Mouse (Mus musculus): Measurements from ENCODE around the gene Dkkl1. TPM values are rescaled to one million over a fixed set of nuclear protein-coding genes. Genes with fewer than 3 reads are reported as not detected.

Gene Dkkl1
- polyA plus RNA-seq, 1 experiment from 2014 or later: 1.9 TPM

- Histone ChIP-seq H3K4me3 (no peak overlapping the region), H3K9ac (no peak overlapping the region), H3K9me3 (replicated peaks) (no peaks in the 10 kb centered on the region), H3K27ac (no peak overlapping the region), H3K4me1 (peaks cover 11% of the 10 kb centered on the region), H3K27me3 (replicated peaks) (peaks cover 6% of the 10 kb centered on the region; the same call in 1 of the 2 replicates), H3K36me3 (peaks cover 38% of the 10 kb centered on the region), H3K4me2 (no peak overlapping the region)
- no peak for ATAC-seq
- 82% methylated on average over 18 of the region's 18 CpGs for WGBS (ENCODE audit: insufficient replicate concordance)
Measured at GRCm38 (mm10) chr7:45228548-45228947, 16.6 kb upstream of the Dkkl1 start.

GRCm38 (mm10) chr7:45226421-45226820 is 14.5 kb upstream of the Dkkl1 start:
- 84% methylated on average over 5 of the region's 5 CpGs for WGBS (ENCODE audit: insufficient replicate concordance)
- H3K9ac ChIP-seq: no peak overlapping the region
- H3K36me3 ChIP-seq: peaks cover 44% of the 10 kb centered on the region
- no peaks in the 10 kb centered on the region for H3K9me3 ChIP-seq (replicated peaks)
- H3K27me3 ChIP-seq (replicated peaks): peaks cover 6% of the 10 kb centered on the region; the same call in 1 of the 2 replicates
- no peak overlapping the region for H3K4me3 ChIP-seq
- ATAC-seq: no peak
- no peak overlapping the region for H3K27ac ChIP-seq
- no peaks in the 10 kb centered on the region for H3K4me1 ChIP-seq
- no peak overlapping the region for H3K4me2 ChIP-seq

GRCm38 (mm10) chr7:45224826-45225225 is 12.9 kb upstream of the Dkkl1 start:
- Histone ChIP-seq H3K4me2 (no peak overlapping the region), H3K36me3 (peaks cover 47% of the 10 kb centered on the region), H3K4me1 (no peaks in the 10 kb centered on the region), H3K27ac (no peak overlapping the region), H3K9me3 (replicated peaks) (no peaks in the 10 kb centered on the region), H3K4me3 (no peak overlapping the region), H3K27me3 (replicated peaks) (peaks cover 6% of the 10 kb centered on the region; the same call in 1 of the 2 replicates), H3K9ac (no peak overlapping the region)
- WGBS (ENCODE audit: insufficient replicate concordance): 79% methylated on average over 7 of the region's 7 CpGs
- ATAC-seq: no peak

- Histone ChIP-seq H3K4me3 (no peak overlapping the region), H3K4me2 (no peak overlapping the region), H3K27ac (no peak overlapping the region), H3K4me1 (peaks cover 11% of the 10 kb centered on the region; the same call in 1 of the 2 replicates), H3K36me3 (peaks cover 44% of the 10 kb centered on the region), H3K27me3 (replicated peaks) (peaks cover 17% of the 10 kb centered on the region), H3K9ac (no peak overlapping the region), H3K9me3 (replicated peaks) (no peaks in the 10 kb centered on the region)
- no peak for ATAC-seq
- WGBS (ENCODE audit: insufficient replicate concordance): 42% methylated on average over 2 of the region's 2 CpGs
Measured at GRCm38 (mm10) chr7:45221680-45222079, 9.7 kb upstream of the Dkkl1 start.

GRCm38 (mm10) chr7:45216442-45217183 is 4.7 kb upstream of the Dkkl1 start:
- Histone ChIP-seq H3K27ac (peak overlapping the region; percentile 68), H3K4me1 (peaks cover 33% of the 10 kb centered on the region), H3K4me2 (peak overlapping the region; percentile 63), H3K9ac (peak overlapping the region; percentile 66), H3K4me3 (peak overlapping the region; percentile 58), H3K9me3 (replicated peaks) (no peaks in the 10 kb centered on the region), H3K27me3 (replicated peaks) (peaks cover 52% of the 10 kb centered on the region), H3K36me3 (peaks cover 19% of the 10 kb centered on the region)
- ATAC-seq: no peak
- WGBS (ENCODE audit: insufficient replicate concordance): 4% methylated on average over 13 of the region's 13 CpGs

GRCm38 (mm10) chr7:45215673-45216441 is 3.9 kb upstream of the Dkkl1 start, which contains the start of gene Tead2:
Tead2 (plus strand) TSS chr7:45215753.
- ATAC-seq: peak; percentile 17; the same call in 1 of the 2 replicates
- peaks cover 60% of the 10 kb centered on the region for H3K27me3 ChIP-seq (replicated peaks)
- H3K36me3 ChIP-seq: peaks cover 17% of the 10 kb centered on the region

GRCm38 (mm10) chr7:45213708-45214107 is 1.8 kb upstream of the Dkkl1 start:
- Histone ChIP-seq H3K27ac (0 out of 2 replicates have a peak overlapping the region, but pooled peaks have one; percentile 3), H3K9ac (no peak overlapping the region), H3K4me2 (no peak overlapping the region), H3K36me3 (0 out of 2 replicates have a peak, but pooled peaks cover under 1% of the 10 kb centered on the region), H3K9me3 (replicated peaks) (no peaks in the 10 kb centered on the region), H3K27me3 (replicated peaks) (peaks cover 70% of the 10 kb centered on the region), H3K4me3 (no peak overlapping the region), H3K4me1 (peaks cover 41% of the 10 kb centered on the region)
- WGBS (ENCODE audit: insufficient replicate concordance): 70% methylated on average over 5 of the region's 5 CpGs
- ATAC-seq: no peak

More at GRCm38 (mm10) chr7:45215673-45216441, 3.9 kb upstream of the Dkkl1 start, which contains the start of gene Tead2:
- Histone ChIP-seq H3K27ac (peak within 1 kb of the TSS; percentile 68), H3K4me2 (peak within 1 kb of the TSS; percentile 63), H3K4me3 (peak within 1 kb of the TSS; percentile 58), H3K9ac (peak within 1 kb of the TSS; percentile 66), H3K4me1 (peaks cover 40% of the 10 kb centered on the region), H3K9me3 (replicated peaks) (no peaks in the 10 kb centered on the region)
- 3% methylated on average over 53 of the region's 55 CpGs for WGBS (ENCODE audit: insufficient replicate concordance)

GRCm38 (mm10) chr7:45212356-45212755 is 409 bp upstream of the Dkkl1 start:
- H3K9me3 ChIP-seq (replicated peaks): no peaks in the 10 kb centered on the region; the same call in 1 of the 2 replicates
- no peaks in the 10 kb centered on the region for H3K36me3 ChIP-seq
- H3K4me1 ChIP-seq: peaks cover 40% of the 10 kb centered on the region
- no peak for ATAC-seq
- 55% methylated on average over 7 of the region's 7 CpGs for WGBS (ENCODE audit: insufficient replicate concordance)
- no peak overlapping the region for H3K4me3 ChIP-seq
- H3K27ac ChIP-seq: no peak overlapping the region
- peak overlapping the region; percentile 71 for H3K4me2 ChIP-seq
- H3K9ac ChIP-seq: no peak overlapping the region
- peaks cover 70% of the 10 kb centered on the region for H3K27me3 ChIP-seq (replicated peaks)

GRCm38 (mm10) chr7:45211070-45211469 is 877 bp downstream of the Dkkl1 start:
- 10% methylated on average over 10 of the region's 10 CpGs for WGBS (ENCODE audit: insufficient replicate concordance)
- H3K27ac ChIP-seq: no peak overlapping the region
- peaks cover 57% of the 10 kb centered on the region for H3K27me3 ChIP-seq (replicated peaks)
- H3K4me3 ChIP-seq: peak overlapping the region; percentile 23
- H3K9me3 ChIP-seq (replicated peaks): no peaks in the 10 kb centered on the region; the same call in 1 of the 2 replicates
- H3K36me3 ChIP-seq: no peaks in the 10 kb centered on the region
- ATAC-seq: no peak
- H3K9ac ChIP-seq: no peak overlapping the region
- H3K4me2 ChIP-seq: peak overlapping the region; percentile 71
- peaks cover 29% of the 10 kb centered on the region for H3K4me1 ChIP-seq

- Histone ChIP-seq H3K36me3 (no peaks in the 10 kb centered on the region), H3K4me3 (no peak overlapping the region), H3K9me3 (replicated peaks) (no peaks in the 10 kb centered on the region; the same call in 1 of the 2 replicates), H3K4me2 (no peak overlapping the region), H3K4me1 (peaks cover 38% of the 10 kb centered on the region), H3K27me3 (replicated peaks) (peaks cover 36% of the 10 kb centered on the region), H3K27ac (no peak overlapping the region), H3K9ac (no peak overlapping the region)
- 57% methylated on average over 6 of the region's 6 CpGs for WGBS (ENCODE audit: insufficient replicate concordance)
- no peak for ATAC-seq
Measured at GRCm38 (mm10) chr7:45208260-45208659, 3.7 kb downstream of the Dkkl1 start.

GRCm38 (mm10) chr7:45204380-45205143 is 7.4 kb downstream of the Dkkl1 start, which contains the start of gene Ccdc155:
Ccdc155 (minus strand) TSS chr7:45204892.
- peak; percentile 87 for ATAC-seq
- peak within 1 kb of the TSS; percentile 83 for H3K4me2 ChIP-seq
- peak within 1 kb of the TSS; percentile 53 for H3K4me3 ChIP-seq
- H3K9ac ChIP-seq: peak within 1 kb of the TSS; percentile 47
- WGBS (ENCODE audit: insufficient replicate concordance): 5% methylated on average over 44 of the region's 44 CpGs
- peaks cover 18% of the 10 kb centered on the region for H3K4me1 ChIP-seq
- peaks cover 28% of the 10 kb centered on the region for H3K27me3 ChIP-seq (replicated peaks)
- H3K27ac ChIP-seq: no peak within 1 kb of the TSS
- no peaks in the 10 kb centered on the region for H3K36me3 ChIP-seq
- no peaks in the 10 kb centered on the region; the same call in 1 of the 2 replicates for H3K9me3 ChIP-seq (replicated peaks)

Data from liver, embryonic 12.5 days (tissue).